Mouse (Mus musculus): ENCODE data around the gene Sptlc2.

The Sptlc2 gene

GRCm38 (mm10) chr12:87388122-87388774 is at the start of gene Sptlc2:
Sptlc2 (minus strand) TSS chr12:87388355.
- DNase-seq = peak; percentile 99

GRCm38 (mm10) chr12:87428885-87429284 is 40.7 kb upstream of the Sptlc2 start:
- DNase-seq = no peak

GRCm38 (mm10) chr12:87428295-87428694 is 40.1 kb upstream of the Sptlc2 start:
- no peak for DNase-seq

- no peak for DNase-seq
Observed at GRCm38 (mm10) chr12:87426354-87427031, 38.3 kb upstream of the Sptlc2 start.

GRCm38 (mm10) chr12:87424516-87424915 is 36.4 kb upstream of the Sptlc2 start:
- DNase-seq = no peak

GRCm38 (mm10) chr12:87423700-87424099 is 35.5 kb upstream of the Sptlc2 start:
- no peak for DNase-seq

GRCm38 (mm10) chr12:87421708-87422507 is 33.8 kb upstream of the Sptlc2 start:
- DNase-seq = no peak

- no peak for DNase-seq
Observed at GRCm38 (mm10) chr12:87419974-87420485, 31.9 kb upstream of the Sptlc2 start.

- no peak for DNase-seq
Observed at GRCm38 (mm10) chr12:87418921-87419320, 30.8 kb upstream of the Sptlc2 start.

- peak; percentile 71 for DNase-seq
Observed at GRCm38 (mm10) chr12:87416690-87417089, 28.5 kb upstream of the Sptlc2 start.

GRCm38 (mm10) chr12:87415358-87415757 is 27.2 kb upstream of the Sptlc2 start:
- no peak for DNase-seq

- DNase-seq = peak; percentile 77
Observed at GRCm38 (mm10) chr12:87413179-87413790, 25.1 kb upstream of the Sptlc2 start.

GRCm38 (mm10) chr12:87410999-87411398 is 22.8 kb upstream of the Sptlc2 start:
- no peak for DNase-seq

GRCm38 (mm10) chr12:87409123-87409522 is 21.0 kb upstream of the Sptlc2 start:
- no peak for DNase-seq

- peak; percentile 50 for DNase-seq
Observed at GRCm38 (mm10) chr12:87407869-87408605, 19.9 kb upstream of the Sptlc2 start.

GRCm38 (mm10) chr12:87405721-87406120 is 17.6 kb upstream of the Sptlc2 start:
- DNase-seq = no peak

GRCm38 (mm10) chr12:87405165-87405564 is 17.0 kb upstream of the Sptlc2 start:
- no peak for DNase-seq

GRCm38 (mm10) chr12:87401883-87402282 is 13.7 kb upstream of the Sptlc2 start:
- no peak for DNase-seq

GRCm38 (mm10) chr12:87399119-87399819 is 11.1 kb upstream of the Sptlc2 start:
- no peak for DNase-seq

- DNase-seq = peak; percentile 29
Observed at GRCm38 (mm10) chr12:87397811-87398417, 9.8 kb upstream of the Sptlc2 start.

GRCm38 (mm10) chr12:87397126-87397525 is 9.0 kb upstream of the Sptlc2 start:
- no peak for DNase-seq
